Mouse (Mus musculus): ENCODE data around the gene Gpc3. TPM values are rescaled to one million over a fixed set of nuclear protein-coding genes. Genes with fewer than 3 reads are reported as not detected.

The Gpc3 gene
- polyA plus RNA-seq, 1 experiment: 172 TPM

GRCm38 (mm10) chrX:52532124-52532523, 81.6 kb downstream of the Gpc3 start:
- 57% methylated on average over 2 of the region's 2 CpGs for WGBS
- Histone ChIP-seq H3K4me1 (ENCODE audit: control insufficient read depth, insufficient read depth, low read length) (no peaks in the 10 kb centered on the region), H3K4me3 (replicated peaks; ENCODE audit: extremely low read depth, low read depth, low read length) (no peak overlapping the region)
- DNase-seq: no peak
- TF ChIP-seq POLR2A (IDR thresholded peaks at IDR 0.05; ENCODE audit: borderline replicate concordance, extremely low read depth, low read depth, low read length) (no peak), CTCF (IDR thresholded peaks at IDR 0.05; ENCODE audit: insufficient read depth, low read length) (no peak)

DNA sequence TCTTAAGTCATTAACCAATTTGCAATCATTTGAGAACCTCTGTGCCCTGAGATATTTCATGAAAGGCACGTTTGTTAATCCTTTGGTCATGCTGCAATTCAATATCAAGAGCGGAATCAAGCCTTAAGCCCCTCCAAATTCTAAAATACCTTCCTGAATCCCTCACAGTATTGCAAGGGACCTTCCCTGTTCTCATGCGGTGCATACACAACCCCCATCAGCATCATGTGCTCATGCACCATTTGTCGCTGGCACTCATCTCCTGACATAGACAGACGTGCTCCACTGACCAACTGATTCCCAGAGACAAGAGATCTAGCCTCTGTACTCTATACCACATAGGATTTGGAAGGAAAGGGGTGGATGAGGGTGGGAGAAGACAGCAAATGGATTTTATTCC, 87.7 kb downstream of the Gpc3 start:
- H3K4me1 ChIP-seq (ENCODE audit: control insufficient read depth, insufficient read depth, low read length): no peaks in the 10 kb centered on the region
- no peak for TF ChIP-seq POLR2A (IDR thresholded peaks at IDR 0.05; ENCODE audit: borderline replicate concordance, extremely low read depth, low read depth, low read length)
- TF ChIP-seq CTCF (IDR thresholded peaks at IDR 0.05; ENCODE audit: insufficient read depth, low read length): no peak
- H3K4me3 ChIP-seq (replicated peaks; ENCODE audit: extremely low read depth, low read depth, low read length): no peak overlapping the region
- DNase-seq: no peak
- 87% methylated on average over 5 of the region's 5 CpGs for WGBS

- DNase-seq: no peak
- TF ChIP-seq CTCF (IDR thresholded peaks at IDR 0.05; ENCODE audit: insufficient read depth, low read length) (no peak), POLR2A (IDR thresholded peaks at IDR 0.05; ENCODE audit: borderline replicate concordance, extremely low read depth, low read depth, low read length) (no peak)
- 61% methylated on average over 3 of the region's 3 CpGs for WGBS
- Histone ChIP-seq H3K4me1 (ENCODE audit: control insufficient read depth, insufficient read depth, low read length) (no peaks in the 10 kb centered on the region), H3K4me3 (replicated peaks; ENCODE audit: extremely low read depth, low read depth, low read length) (no peak overlapping the region)
These were observed 88.6 kb downstream of the Gpc3 start for GRCm38 (mm10) chrX:52525132-52525531.

DNA sequence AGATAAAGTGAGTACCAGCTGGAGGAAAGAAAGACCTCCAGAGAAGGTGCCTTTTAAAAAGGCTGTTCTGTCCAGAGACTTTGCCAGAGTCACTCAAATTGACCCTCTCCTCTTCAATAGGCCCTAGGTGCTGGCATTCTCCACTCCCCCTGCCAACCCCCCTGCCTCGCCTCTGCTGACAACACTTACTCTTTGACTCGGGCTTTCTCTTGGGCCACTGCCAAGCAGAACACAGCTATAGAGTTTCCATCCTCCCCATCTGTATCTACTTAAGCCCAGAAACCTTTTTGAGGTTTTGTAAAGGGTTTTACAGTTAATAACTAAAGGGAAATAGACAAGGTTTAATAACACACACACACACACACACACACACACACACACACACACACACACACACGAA, 99.2 kb downstream of the Gpc3 start:
- 36% methylated on average over 3 of the region's 3 CpGs for WGBS
- Histone ChIP-seq H3K4me3 (replicated peaks; ENCODE audit: extremely low read depth, low read depth, low read length) (no peak overlapping the region), H3K4me1 (ENCODE audit: control insufficient read depth, insufficient read depth, low read length) (no peaks in the 10 kb centered on the region)
- DNase-seq: no peak
- TF ChIP-seq POLR2A (IDR thresholded peaks at IDR 0.05; ENCODE audit: borderline replicate concordance, extremely low read depth, low read depth, low read length) (no peak), CTCF (IDR thresholded peaks at IDR 0.05; ENCODE audit: insufficient read depth, low read length) (no peak)

GRCm38 (mm10) chrX:52511151-52511550, 102.6 kb downstream of the Gpc3 start:
- H3K4me3 ChIP-seq (replicated peaks; ENCODE audit: extremely low read depth, low read depth, low read length): no peak overlapping the region
- 82% methylated on average over 4 of the region's 4 CpGs for WGBS
- no peaks in the 10 kb centered on the region for H3K4me1 ChIP-seq (ENCODE audit: control insufficient read depth, insufficient read depth, low read length)
- no peak for DNase-seq
- TF ChIP-seq POLR2A (IDR thresholded peaks at IDR 0.05; ENCODE audit: borderline replicate concordance, extremely low read depth, low read depth, low read length) (no peak), CTCF (IDR thresholded peaks at IDR 0.05; ENCODE audit: insufficient read depth, low read length) (no peak)

- TF ChIP-seq CTCF (IDR thresholded peaks at IDR 0.05; ENCODE audit: insufficient read depth, low read length) (no peak), POLR2A (IDR thresholded peaks at IDR 0.05; ENCODE audit: borderline replicate concordance, extremely low read depth, low read depth, low read length) (no peak)
- Histone ChIP-seq H3K4me3 (replicated peaks; ENCODE audit: extremely low read depth, low read depth, low read length) (no peak overlapping the region), H3K4me1 (ENCODE audit: control insufficient read depth, insufficient read depth, low read length) (no peaks in the 10 kb centered on the region)
- DNase-seq: no peak
- 32% methylated on average over 3 of the region's 3 CpGs for WGBS
These were observed 109.9 kb downstream of the Gpc3 start for GRCm38 (mm10) chrX:52503857-52504256.

DNA sequence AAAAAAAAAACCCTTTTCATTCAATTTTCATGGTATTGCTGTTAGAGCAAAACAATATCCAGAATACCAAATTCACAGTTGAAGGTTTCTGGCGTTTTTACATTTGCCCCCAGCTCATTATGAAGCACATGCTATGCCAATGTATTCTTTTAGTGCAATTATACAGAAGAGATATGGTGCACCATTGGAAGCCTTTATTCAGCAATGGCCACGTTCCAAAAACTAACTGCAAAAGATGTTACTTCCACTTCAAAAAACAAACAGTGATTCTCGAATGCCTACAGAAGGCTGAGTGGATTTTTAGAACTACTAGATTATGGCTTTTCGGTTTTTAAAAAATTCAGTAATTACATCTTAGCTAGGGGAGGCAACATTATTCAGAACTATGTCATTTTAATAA, 124.3 kb downstream of the Gpc3 start:
- H3K4me3 ChIP-seq (replicated peaks; ENCODE audit: extremely low read depth, low read depth, low read length): no peak overlapping the region
- no peak for DNase-seq
- TF ChIP-seq POLR2A (IDR thresholded peaks at IDR 0.05; ENCODE audit: borderline replicate concordance, extremely low read depth, low read depth, low read length) (no peak), CTCF (IDR thresholded peaks at IDR 0.05; ENCODE audit: insufficient read depth, low read length) (no peak)
- no peaks in the 10 kb centered on the region for H3K4me1 ChIP-seq (ENCODE audit: control insufficient read depth, insufficient read depth, low read length)
- WGBS: 64% methylated on average over 4 of the region's 4 CpGs

- WGBS: 44% methylated on average over 5 of the region's 5 CpGs
- Histone ChIP-seq H3K4me1 (ENCODE audit: control insufficient read depth, insufficient read depth, low read length) (no peaks in the 10 kb centered on the region), H3K4me3 (replicated peaks; ENCODE audit: extremely low read depth, low read depth, low read length) (no peak overlapping the region)
- no peak for DNase-seq
- no peak for TF ChIP-seq CTCF (IDR thresholded peaks at IDR 0.05; ENCODE audit: insufficient read depth, low read length)
- TF ChIP-seq POLR2A (IDR thresholded peaks at IDR 0.05; ENCODE audit: borderline replicate concordance, extremely low read depth, low read depth, low read length): no peak
These were observed 158.6 kb downstream of the Gpc3 start for GRCm38 (mm10) chrX:52455074-52455588.

- DNase-seq: peak; percentile 49
- WGBS: 39% methylated on average over 6 of the region's 6 CpGs
- H3K4me1 ChIP-seq (ENCODE audit: control insufficient read depth, insufficient read depth, low read length): no peaks in the 10 kb centered on the region
- no peak for TF ChIP-seq POLR2A (IDR thresholded peaks at IDR 0.05; ENCODE audit: borderline replicate concordance, extremely low read depth, low read depth, low read length)
- peak; percentile 92 for TF ChIP-seq CTCF (IDR thresholded peaks at IDR 0.05; ENCODE audit: insufficient read depth, low read length)
- H3K4me3 ChIP-seq (replicated peaks; ENCODE audit: extremely low read depth, low read depth, low read length): no peak overlapping the region
These were observed 160.1 kb downstream of the Gpc3 start for GRCm38 (mm10) chrX:52453445-52454182.

- Histone ChIP-seq H3K4me3 (replicated peaks; ENCODE audit: extremely low read depth, low read depth, low read length) (no peak overlapping the region), H3K4me1 (ENCODE audit: control insufficient read depth, insufficient read depth, low read length) (no peaks in the 10 kb centered on the region)
- WGBS: 49% methylated on average over 2 of the region's 2 CpGs
- no peak for DNase-seq
- TF ChIP-seq POLR2A (IDR thresholded peaks at IDR 0.05; ENCODE audit: borderline replicate concordance, extremely low read depth, low read depth, low read length) (no peak), CTCF (IDR thresholded peaks at IDR 0.05; ENCODE audit: insufficient read depth, low read length) (no peak)
These were observed 164.6 kb downstream of the Gpc3 start for GRCm38 (mm10) chrX:52449177-52449576.
